Mouse (Mus musculus): ENCODE results near the gene Atp2a3. TPM values are rescaled to one million over a fixed set of nuclear protein-coding genes. Genes with fewer than 3 reads are reported as not detected.

Atp2a3 gene
- polyA plus RNA-seq, 3 experiments from 2014 or later, result 61.5 to 121 (median 72.5) TPM

DNA sequence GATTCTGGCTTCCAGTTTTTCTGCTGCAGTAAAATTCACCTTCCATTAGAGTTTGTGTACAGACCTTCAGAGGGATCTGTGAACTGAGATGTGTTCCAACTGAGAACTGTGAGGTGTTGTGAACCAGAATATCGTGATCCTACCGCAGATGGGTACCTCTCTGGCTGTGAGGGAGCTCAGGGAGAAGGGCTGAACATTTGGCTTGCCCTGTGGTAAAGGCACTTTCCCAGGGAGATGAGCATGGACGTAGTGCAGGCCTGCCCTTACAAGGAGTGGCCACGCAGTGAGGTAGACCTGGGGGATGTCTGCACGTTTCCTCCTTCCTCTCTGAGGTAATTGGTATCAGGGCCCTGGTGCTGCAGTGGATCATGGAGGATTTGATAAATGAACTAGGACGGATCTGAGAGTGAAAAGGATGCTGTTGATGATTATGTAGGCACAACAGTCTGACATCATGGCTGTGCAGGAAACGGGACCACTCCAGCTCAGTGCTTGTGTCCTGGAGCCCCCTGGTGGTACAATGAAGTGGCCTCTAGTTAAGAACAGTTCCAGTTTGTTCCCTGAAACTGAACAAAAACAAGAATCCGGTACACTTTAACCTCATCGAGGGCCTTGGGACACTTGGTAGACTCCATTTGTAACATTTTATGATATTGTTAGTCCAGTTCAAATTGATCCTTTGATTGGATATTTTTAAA lies 78.3 kb downstream of the Atp2a3 start:
- ATAC-seq, result no peak

Other genes with a start within 250 kb of the Atp2a3 start
- 1 to 10 TPM; 6.1 to 9.3 (median 9.2) TPM for gene Cyb5d2, start 165.0 kb upstream of the Atp2a3 start, polyA plus RNA-seq (2017; shearing (Covaris generic))
- gene Zzef1, start 164.9 kb upstream of the Atp2a3 start, polyA plus RNA-seq (2017; shearing (Covaris generic)), result 10 to 100 TPM; 19.0 to 31.5 (median 26.8) TPM
- gene P2rx1, start 37.9 kb downstream of the Atp2a3 start, polyA plus RNA-seq (2017; shearing (Covaris generic)), result not detected
- gene Camkk1, start 57.8 kb downstream of the Atp2a3 start, polyA plus RNA-seq (2017; shearing (Covaris generic)), result 1 to 10 TPM in 2 of 3 experiments, under 1 TPM in 1; 0.92 to 3.2 (median 3.0) TPM
- gene Ncbp3, start 86.6 kb downstream of the Atp2a3 start, polyA plus RNA-seq (2017; shearing (Covaris generic)), result 10 to 100 TPM; 12.6 to 21.1 (median 19.4) TPM
- 100 to 1,000 TPM in 2 of 3 experiments, 10 to 100 TPM in 1; 30.7 to 110 (median 101) TPM for gene Itgae, start 129.4 kb downstream of the Atp2a3 start, polyA plus RNA-seq (2017; shearing (Covaris generic))
- gene Haspin, start 177.1 kb downstream of the Atp2a3 start, polyA plus RNA-seq (2017; shearing (Covaris generic)), result 10 to 100 TPM in 1 of 3 experiments, 1 to 10 TPM in 2; 6.7 to 11.1 (median 8.1) TPM
- gene P2rx5, start 199.3 kb downstream of the Atp2a3 start, polyA plus RNA-seq (2017; shearing (Covaris generic)), result under 1 TPM in 2 of 3 experiments, not detected in 1; 0.23 to 0.24 TPM
- gene Emc6, start 215.9 kb downstream of the Atp2a3 start, polyA plus RNA-seq (2017; shearing (Covaris generic)), result 10 to 100 TPM; 43.7 to 57.0 (median 49.4) TPM
- 10 to 100 TPM; 20.9 to 43.7 (median 25.2) TPM for gene Tax1bp3, start 215.9 kb downstream of the Atp2a3 start, polyA plus RNA-seq (2017; shearing (Covaris generic))
- gene Ctns, start 237.9 kb downstream of the Atp2a3 start, polyA plus RNA-seq (2017; shearing (Covaris generic)), result 10 to 100 TPM in 2 of 3 experiments, 1 to 10 TPM in 1; 7.4 to 11.4 (median 11.3) TPM
- 1 to 10 TPM; 1.7 to 3.3 (median 2.7) TPM for gene Shpk, start 238.3 kb downstream of the Atp2a3 start, polyA plus RNA-seq (2017; shearing (Covaris generic))